Mouse (Mus musculus): Measurements from ENCODE around the gene 2810408A11Rik. TPM values are rescaled to one million over a fixed set of nuclear protein-coding genes. Genes with fewer than 3 reads are reported as not detected.

The 2810408A11Rik gene
- polyA plus RNA-seq, 1 experiment from 2014 or later: 7.6 TPM

DNA sequence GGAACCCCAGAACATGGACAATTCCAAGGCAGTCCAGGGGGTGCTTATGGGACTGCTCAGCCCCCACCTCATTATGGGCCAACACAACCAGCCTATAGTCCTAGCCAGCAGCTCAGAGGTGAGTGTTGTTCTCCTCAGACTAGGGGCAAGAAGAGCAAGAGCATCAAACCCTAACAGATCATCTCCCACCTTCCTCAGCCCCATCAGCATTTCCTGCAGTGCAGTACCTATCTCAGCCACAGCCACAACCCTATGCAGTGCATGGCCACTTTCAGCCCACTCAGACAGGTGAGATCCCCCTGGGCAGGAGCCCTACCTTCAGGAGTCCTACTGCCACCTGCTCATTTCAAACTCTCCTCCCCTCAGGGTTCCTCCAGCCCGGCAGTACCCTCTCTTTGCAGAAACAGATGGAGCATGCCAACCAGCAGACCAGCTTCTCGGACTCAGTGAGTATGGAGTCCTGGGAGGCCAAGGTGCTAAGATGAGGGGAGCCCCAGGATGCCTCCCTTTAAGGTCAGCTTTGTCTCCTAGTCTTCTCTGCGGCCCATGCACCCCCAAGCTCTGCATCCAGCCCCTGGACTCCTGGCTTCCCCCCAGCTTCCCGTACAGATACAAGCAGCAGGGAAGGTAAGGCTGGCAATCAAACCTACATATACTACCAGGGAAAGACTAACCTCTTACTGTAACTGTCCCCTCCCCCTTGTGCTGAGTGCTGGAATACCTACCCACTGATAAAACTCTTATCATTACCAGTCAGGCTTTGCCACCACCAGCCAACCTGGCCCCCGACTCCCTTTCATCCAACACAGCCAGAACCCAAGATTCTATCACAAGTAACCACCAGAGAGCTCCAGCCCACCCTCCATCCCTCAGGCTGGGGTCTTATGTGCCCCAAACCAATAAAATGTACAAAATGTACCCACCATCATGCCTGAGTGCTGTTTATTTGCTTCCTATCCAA, 15.2 kb upstream of the 2810408A11Rik start:
- peak overlapping the region; percentile 78; the same call in 1 of the 2 replicates for H3K4me3 ChIP-seq (replicated peaks; ENCODE audit: low read length)
- WGBS: 70% methylated on average over 5 of the region's 5 CpGs
- no peak for DNase-seq (ENCODE audit: low spot score)
- H3K4me1 ChIP-seq (replicated peaks; ENCODE audit: control insufficient read depth, insufficient read depth, low read length): peaks cover 34% of the 10 kb centered on the region
- H3K9me3 ChIP-seq (ENCODE audit: control insufficient read depth, low read length): no peaks in the 10 kb centered on the region
- H3K9ac ChIP-seq: no peak overlapping the region
- H3K27ac ChIP-seq: no peak overlapping the region
- H3K4me2 ChIP-seq (replicated peaks): peak overlapping the region; percentile 100; the same call in 1 of the 2 replicates
- ATAC-seq (ENCODE audit: low FRiP score): no peak
- H3K27me3 ChIP-seq (ENCODE audit: control insufficient read depth, insufficient read depth, low read length): no peaks in the 10 kb centered on the region
- peaks cover 72% of the 10 kb centered on the region for H3K36me3 ChIP-seq (replicated peaks; ENCODE audit: control insufficient read depth, insufficient read depth)

- no peaks in the 10 kb centered on the region for H3K9me3 ChIP-seq (ENCODE audit: control insufficient read depth, low read length)
- 45% methylated on average over 9 of the region's 9 CpGs for WGBS
- ATAC-seq (ENCODE audit: low FRiP score): no peak
These were observed 14.2 kb upstream of the 2810408A11Rik start for GRCm38 (mm10) chr11:69914917-69915430.

GRCm38 (mm10) chr11:69914372-69914764, 13.6 kb upstream of the 2810408A11Rik start:
- peak overlapping the region; percentile 100 for H3K4me2 ChIP-seq (replicated peaks)
- ATAC-seq (ENCODE audit: low FRiP score): no peak
- H3K36me3 ChIP-seq (replicated peaks; ENCODE audit: control insufficient read depth, insufficient read depth): peaks cover 88% of the 10 kb centered on the region
- under 1% methylated on average over 17 of the region's 17 CpGs for WGBS
- H3K27ac ChIP-seq: peak overlapping the region; percentile 92
- peak overlapping the region; percentile 78 for H3K4me3 ChIP-seq (replicated peaks; ENCODE audit: low read length)
- no peaks in the 10 kb centered on the region for H3K9me3 ChIP-seq (ENCODE audit: control insufficient read depth, low read length)
- peaks cover 25% of the 10 kb centered on the region for H3K4me1 ChIP-seq (replicated peaks; ENCODE audit: control insufficient read depth, insufficient read depth, low read length)
- no peak for DNase-seq (ENCODE audit: low spot score)
- no peaks in the 10 kb centered on the region for H3K27me3 ChIP-seq (ENCODE audit: control insufficient read depth, insufficient read depth, low read length)
- H3K9ac ChIP-seq: peak overlapping the region; percentile 84

More at GRCm38 (mm10) chr11:69914917-69915430, 14.2 kb upstream of the 2810408A11Rik start:
- Histone ChIP-seq H3K9ac (peak overlapping the region; percentile 84; the same call in 1 of the 2 replicates), H3K36me3 (replicated peaks; ENCODE audit: control insufficient read depth, insufficient read depth) (peaks cover 82% of the 10 kb centered on the region), H3K4me1 (replicated peaks; ENCODE audit: control insufficient read depth, insufficient read depth, low read length) (peaks cover 32% of the 10 kb centered on the region), H3K4me2 (replicated peaks) (peak overlapping the region; percentile 100), H3K27me3 (ENCODE audit: control insufficient read depth, insufficient read depth, low read length) (no peaks in the 10 kb centered on the region), H3K27ac (no peak overlapping the region), H3K4me3 (replicated peaks; ENCODE audit: low read length) (peak overlapping the region; percentile 78)
- no peak for DNase-seq (ENCODE audit: low spot score)

DNA sequence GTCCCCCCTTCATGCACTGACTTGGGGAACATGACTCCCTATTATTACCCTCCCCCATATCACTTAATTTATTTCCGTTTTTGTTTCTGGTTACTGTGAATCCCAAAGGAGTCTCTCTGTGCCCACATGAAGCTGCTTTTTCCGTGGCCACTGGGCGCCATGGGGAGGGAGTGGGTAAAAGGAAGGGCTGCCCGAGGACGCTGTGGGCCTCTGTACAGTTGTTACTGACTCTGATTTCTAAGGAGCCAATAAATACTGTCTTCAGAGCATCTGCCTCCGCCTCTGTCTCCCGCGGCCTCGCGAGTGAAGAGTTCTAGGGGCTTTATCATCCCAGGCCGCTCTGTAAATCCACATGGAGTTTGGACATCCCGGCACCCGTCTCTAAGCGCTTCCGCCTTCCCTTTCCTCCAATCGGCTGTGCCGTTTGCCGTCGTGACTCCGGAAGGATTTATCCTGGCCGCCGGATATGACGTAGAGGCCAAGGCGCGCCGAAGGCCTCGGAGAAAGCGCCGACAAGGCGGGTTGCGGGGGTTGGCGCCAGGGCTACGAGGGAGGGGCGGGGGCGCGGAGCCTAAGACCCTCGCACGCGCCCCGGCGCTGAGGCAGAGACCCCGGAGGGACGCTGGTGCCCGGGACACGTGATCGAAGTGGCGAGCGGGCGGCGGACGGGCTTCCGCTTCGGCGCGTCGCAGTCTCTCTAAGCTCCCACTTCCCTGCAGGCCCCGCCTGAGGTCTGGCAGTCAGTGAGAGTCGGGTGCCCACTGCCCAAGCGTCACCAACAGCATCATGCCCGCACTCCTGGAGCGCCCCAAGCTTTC, 13.0 kb upstream of the 2810408A11Rik start, which contains the start of gene Gps2:
Gene Gps2 (plus strand): TSS at position 335 of the 818 bp plus-strand sequence.
- DNase-seq (ENCODE audit: low spot score): peak; percentile 97
- peak within 1 kb of the TSS; percentile 92 for H3K27ac ChIP-seq
- no peaks in the 10 kb centered on the region for H3K9me3 ChIP-seq (ENCODE audit: control insufficient read depth, low read length)
- peaks cover 19% of the 10 kb centered on the region for H3K4me1 ChIP-seq (replicated peaks; ENCODE audit: control insufficient read depth, insufficient read depth, low read length)
- H3K4me3 ChIP-seq (replicated peaks; ENCODE audit: low read length): peak within 1 kb of the TSS; percentile 78
- peak within 1 kb of the TSS; percentile 100 for H3K4me2 ChIP-seq (replicated peaks)
- peak; percentile 90 for ATAC-seq (ENCODE audit: low FRiP score)
- peak within 1 kb of the TSS; percentile 84 for H3K9ac ChIP-seq
- 2% methylated on average over 44 of the region's 61 CpGs for WGBS
- peaks cover 88% of the 10 kb centered on the region for H3K36me3 ChIP-seq (replicated peaks; ENCODE audit: control insufficient read depth, insufficient read depth)
- no peaks in the 10 kb centered on the region for H3K27me3 ChIP-seq (ENCODE audit: control insufficient read depth, insufficient read depth, low read length)

GRCm38 (mm10) chr11:69912716-69913530, 12.1 kb upstream of the 2810408A11Rik start:
- H3K4me2 ChIP-seq (replicated peaks): peak overlapping the region; percentile 100
- DNase-seq (ENCODE audit: low spot score): no peak
- H3K9ac ChIP-seq: no peak overlapping the region
- H3K27me3 ChIP-seq (ENCODE audit: control insufficient read depth, insufficient read depth, low read length): no peaks in the 10 kb centered on the region
- 82% methylated on average over 15 of the region's 15 CpGs for WGBS
- ATAC-seq (ENCODE audit: low FRiP score): no peak
- peaks cover 88% of the 10 kb centered on the region for H3K36me3 ChIP-seq (replicated peaks; ENCODE audit: control insufficient read depth, insufficient read depth)
- H3K9me3 ChIP-seq (ENCODE audit: control insufficient read depth, low read length): no peaks in the 10 kb centered on the region
- peak overlapping the region; percentile 92; the same call in 1 of the 2 replicates for H3K27ac ChIP-seq
- H3K4me3 ChIP-seq (replicated peaks; ENCODE audit: low read length): peak overlapping the region; percentile 78
- H3K4me1 ChIP-seq (replicated peaks; ENCODE audit: control insufficient read depth, insufficient read depth, low read length): peaks cover 18% of the 10 kb centered on the region

- Histone ChIP-seq H3K4me2 (replicated peaks) (no peak overlapping the region), H3K27me3 (ENCODE audit: control insufficient read depth, insufficient read depth, low read length) (no peaks in the 10 kb centered on the region), H3K4me1 (replicated peaks; ENCODE audit: control insufficient read depth, insufficient read depth, low read length) (peaks cover 18% of the 10 kb centered on the region), H3K27ac (no peak overlapping the region), H3K9ac (no peak overlapping the region), H3K36me3 (replicated peaks; ENCODE audit: control insufficient read depth, insufficient read depth) (peaks cover 88% of the 10 kb centered on the region), H3K4me3 (replicated peaks; ENCODE audit: low read length) (no peak overlapping the region), H3K9me3 (ENCODE audit: control insufficient read depth, low read length) (no peaks in the 10 kb centered on the region)
- WGBS: 89% methylated on average over 6 of the region's 6 CpGs
- no peak for ATAC-seq (ENCODE audit: low FRiP score)
- DNase-seq (ENCODE audit: low spot score): no peak
These were observed 10.9 kb upstream of the 2810408A11Rik start for GRCm38 (mm10) chr11:69911701-69912100.

- Histone ChIP-seq H3K36me3 (replicated peaks; ENCODE audit: control insufficient read depth, insufficient read depth) (peaks cover 88% of the 10 kb centered on the region), H3K9me3 (ENCODE audit: control insufficient read depth, low read length) (no peaks in the 10 kb centered on the region), H3K27ac (no peak overlapping the region), H3K4me2 (replicated peaks) (no peak overlapping the region), H3K9ac (no peak overlapping the region), H3K4me3 (replicated peaks; ENCODE audit: low read length) (no peak overlapping the region), H3K27me3 (ENCODE audit: control insufficient read depth, insufficient read depth, low read length) (no peaks in the 10 kb centered on the region), H3K4me1 (replicated peaks; ENCODE audit: control insufficient read depth, insufficient read depth, low read length) (peaks cover 18% of the 10 kb centered on the region)
- ATAC-seq (ENCODE audit: low FRiP score) (no peak), DNase-seq (ENCODE audit: low spot score) (no peak)
- WGBS: 96% methylated on average over 17 of the region's 17 CpGs
These were observed 10.2 kb upstream of the 2810408A11Rik start for GRCm38 (mm10) chr11:69910781-69911560.

DNA sequence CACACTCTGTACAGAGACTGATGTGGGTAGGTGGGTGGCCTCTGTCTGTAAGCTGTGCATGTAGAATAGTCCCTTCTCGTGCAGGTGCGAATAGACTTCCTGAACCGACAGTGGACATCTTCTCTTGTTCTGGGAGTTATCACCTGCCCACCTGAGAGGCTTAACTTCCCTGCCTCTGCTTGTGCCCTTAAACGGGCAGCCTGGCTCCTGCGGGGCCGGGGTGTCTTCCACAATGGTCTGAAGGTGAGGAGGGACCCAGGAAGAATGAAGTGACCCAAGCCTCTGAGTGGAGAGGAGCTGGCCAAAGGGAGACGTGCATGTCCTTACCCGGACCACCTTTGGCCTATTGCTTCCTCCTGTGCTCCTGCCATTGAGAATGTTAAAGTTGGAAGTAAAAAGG, 9.4 kb upstream of the 2810408A11Rik start:
- ATAC-seq (ENCODE audit: low FRiP score): no peak
- H3K9ac ChIP-seq: no peak overlapping the region

More for the DNA sequence above, 9.4 kb upstream of the 2810408A11Rik start:
- Histone ChIP-seq H3K4me3 (replicated peaks; ENCODE audit: low read length) (no peak overlapping the region), H3K9me3 (ENCODE audit: control insufficient read depth, low read length) (no peaks in the 10 kb centered on the region), H3K27ac (no peak overlapping the region), H3K4me2 (replicated peaks) (no peak overlapping the region), H3K36me3 (replicated peaks; ENCODE audit: control insufficient read depth, insufficient read depth) (peaks cover 88% of the 10 kb centered on the region), H3K4me1 (replicated peaks; ENCODE audit: control insufficient read depth, insufficient read depth, low read length) (peaks cover 16% of the 10 kb centered on the region), H3K27me3 (ENCODE audit: control insufficient read depth, insufficient read depth, low read length) (no peaks in the 10 kb centered on the region)
- 94% methylated on average over 8 of the region's 8 CpGs for WGBS
- DNase-seq (ENCODE audit: low spot score): no peak

Data from hindbrain, embryonic 14.5 days (tissue).